Mouse (Mus musculus) left cerebral cortex, postnatal 36 days (tissue): ENCODE data around the gene Stx19. TPM values are rescaled to one million over a fixed set of nuclear protein-coding genes. Genes with fewer than 3 reads are reported as not detected.

Source experiments
- DNase-seq, 2 experiments: peaks; one replicate each; pipeline ENCODE4 v3.0.0; 2021 to 2022; ENCODE audit warnings: low spot score in 2 of 2, mixed read lengths in 1 of 2
- intact Hi-C: fragments of 180-260 bp; cut with DNase I; formaldehyde crosslinking; loops from one replicate; pipeline ENCODE4 v1.15.1; 2025
- microRNA-seq: library from miRNA; unstranded; fragments of <30 nt; microRNA quantifications from one replicate; pipeline ENCODE4 v1.2.0, GENCODE M21; 2022
- total RNA-seq, 2 experiments: library from RNA; stranded (reverse); gene quantifications; 2 replicates each; pipeline ENCODE4 v1.2.3; 2021

Stx19 gene
- total RNA-seq, 2 experiments from 2014 or later = not detected

- DNase-seq = no peak
- intact Hi-C loops = no loop called here
Observed at GRCm38 (mm10) chr16:62845341-62845740, 30.9 kb downstream of the Stx19 start.

- intact Hi-C loops = no loop called here
- DNase-seq = peak; percentile 90 to 91
Observed at GRCm38 (mm10) chr16:62846498-62847312, 32.2 kb downstream of the Stx19 start, which contains the start of gene Arl13b. Gene Arl13b (minus strand): TSS chr16:62847040.

DNA sequence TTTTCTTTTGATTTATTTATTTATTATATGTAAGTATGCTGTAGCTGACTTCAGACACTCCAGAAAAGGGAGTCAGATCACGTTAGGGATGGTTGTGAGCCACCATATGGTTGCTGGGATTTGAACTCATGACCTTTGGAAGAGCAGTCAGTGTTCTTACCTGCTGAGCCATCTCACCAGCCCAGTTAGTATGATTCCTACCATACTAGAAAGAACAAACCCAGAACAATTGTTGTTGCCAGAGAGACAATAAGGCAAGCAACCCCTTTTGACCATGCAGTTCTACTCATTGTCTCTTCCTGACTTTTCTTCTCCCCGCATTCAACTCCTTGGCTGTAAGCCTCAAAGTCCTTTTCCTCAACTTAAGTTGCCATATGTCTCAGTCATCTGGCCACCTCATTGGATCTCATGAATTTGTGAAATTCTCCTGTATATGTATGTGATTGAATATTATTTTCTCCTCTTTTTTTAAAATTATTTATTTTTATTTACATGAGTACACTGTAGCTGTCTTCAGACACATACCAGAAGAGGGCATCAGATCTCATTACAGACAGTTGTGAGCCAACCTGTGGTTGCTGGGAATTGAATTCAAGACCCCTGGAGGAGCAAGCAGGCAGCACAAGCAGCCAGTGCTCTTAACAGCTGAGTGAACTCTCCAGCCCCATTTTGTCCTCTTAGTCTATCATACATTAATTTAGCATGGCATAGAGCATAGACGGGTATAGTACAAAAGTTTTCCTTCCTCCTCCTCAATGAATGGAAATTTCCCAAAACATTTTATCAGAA is 38.2 kb downstream of the Stx19 start:
- intact Hi-C loops = no loop called here

GRCm38 (mm10) chr16:62853611-62854126 is 39.2 kb downstream of the Stx19 start:
- no peak for DNase-seq

More for the DNA sequence above, 38.2 kb downstream of the Stx19 start:
- no peak for DNase-seq

GRCm38 (mm10) chr16:62854191-62855068 is 40.0 kb downstream of the Stx19 start, which contains the start of gene Pros1:
Gene Pros1 (plus strand): TSS chr16:62854307.
- intact Hi-C loops = no loop called here
- peak; percentile 23 to 54 for DNase-seq

More at GRCm38 (mm10) chr16:62853611-62854126, 39.2 kb downstream of the Stx19 start:
- intact Hi-C loops = no loop called here

DNA sequence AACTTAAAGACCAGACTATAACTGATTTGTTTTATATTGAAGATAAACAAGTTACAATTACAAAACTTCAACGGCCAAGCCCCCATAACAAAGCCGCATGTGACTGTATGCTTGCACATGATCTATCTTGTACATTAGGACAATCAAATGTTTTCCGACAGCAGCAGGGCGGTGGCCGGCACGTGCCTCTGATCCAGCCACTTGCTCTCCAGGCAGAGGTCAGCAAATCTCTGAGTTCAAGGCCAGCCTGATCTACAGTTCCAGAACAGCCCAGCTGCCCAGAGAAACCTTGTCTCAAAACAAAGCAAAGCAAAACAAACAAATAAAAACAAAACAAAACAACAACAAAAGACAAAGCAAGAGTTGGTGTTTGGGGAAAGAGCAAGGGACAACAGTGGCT is 40.9 kb downstream of the Stx19 start:
- intact Hi-C loops = no loop called here
- DNase-seq = no peak

DNA sequence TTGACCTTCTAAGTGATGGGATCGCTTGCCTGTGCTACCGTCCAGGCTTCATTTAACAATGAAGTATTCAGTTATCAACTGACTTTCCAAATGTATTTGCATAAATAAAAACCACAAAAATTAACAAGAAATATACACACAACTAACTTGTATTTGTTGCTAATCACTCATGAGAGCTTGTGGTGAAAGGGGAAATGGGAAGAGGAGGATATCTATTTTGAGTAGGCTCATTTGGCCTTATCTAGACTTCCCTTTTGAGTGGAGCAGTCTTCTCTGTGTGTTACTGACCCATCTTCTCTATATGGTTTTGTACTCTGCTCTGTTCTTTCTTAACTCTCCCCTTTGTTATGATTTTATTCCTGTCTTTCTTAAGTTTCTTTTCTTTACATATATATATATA is 41.8 kb downstream of the Stx19 start:
- DNase-seq = no peak
- intact Hi-C loops = no loop called here

GRCm38 (mm10) chr16:62857498-62857897 is 43.0 kb downstream of the Stx19 start:
- intact Hi-C loops = no loop called here

GRCm38 (mm10) chr16:62858018-62858417 is 43.5 kb downstream of the Stx19 start:
- DNase-seq = no peak

More at GRCm38 (mm10) chr16:62857498-62857897, 43.0 kb downstream of the Stx19 start:
- DNase-seq = no peak

DNA sequence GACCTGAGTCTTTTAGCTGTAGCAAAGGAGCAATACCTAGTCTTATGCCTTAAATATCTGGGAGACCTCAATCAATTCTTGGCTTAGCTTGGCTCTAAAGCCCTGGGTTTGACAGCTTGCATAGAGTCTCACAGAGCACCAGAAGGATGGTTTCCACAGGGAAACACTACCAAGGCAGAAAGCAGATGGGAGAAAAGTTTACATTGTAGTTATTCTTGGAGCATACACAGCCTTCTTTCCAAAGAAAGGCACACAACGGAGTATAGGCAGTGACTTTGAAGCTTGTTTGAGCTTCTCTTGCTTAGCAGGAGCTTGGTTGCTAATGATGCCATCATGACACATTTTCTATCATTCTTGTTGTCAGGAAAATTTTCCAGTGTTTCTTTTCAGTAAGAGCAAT is 45.7 kb downstream of the Stx19 start:
- DNase-seq = no peak
- intact Hi-C loops = no loop called here

More at GRCm38 (mm10) chr16:62858018-62858417, 43.5 kb downstream of the Stx19 start:
- intact Hi-C loops = no loop called here

GRCm38 (mm10) chr16:62861455-62861854 is 47.0 kb downstream of the Stx19 start:
- DNase-seq = no peak
- intact Hi-C loops = no loop called here

DNA sequence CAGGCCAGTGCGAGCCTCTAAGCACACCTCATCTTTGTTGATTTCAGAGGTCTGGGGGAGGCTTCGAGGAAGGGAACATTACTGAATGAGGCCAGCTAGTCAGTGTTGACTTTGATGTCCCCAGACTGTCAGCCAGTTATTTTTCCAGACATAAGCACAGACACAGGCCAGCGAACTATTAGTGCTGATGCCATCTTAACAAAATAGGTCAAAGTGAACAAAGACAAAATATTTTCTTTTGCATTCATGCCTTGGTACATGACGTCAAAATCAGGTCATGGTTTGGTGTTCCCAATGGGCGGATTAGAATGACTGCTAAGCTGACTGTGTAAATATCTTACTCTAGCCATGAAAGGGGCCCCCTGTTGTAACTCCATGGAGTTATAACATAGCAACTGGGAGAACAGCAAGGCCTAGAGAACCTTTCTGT is 58.2 kb downstream of the Stx19 start:
- intact Hi-C loops = no loop called here
- no peak for DNase-seq

DNA sequence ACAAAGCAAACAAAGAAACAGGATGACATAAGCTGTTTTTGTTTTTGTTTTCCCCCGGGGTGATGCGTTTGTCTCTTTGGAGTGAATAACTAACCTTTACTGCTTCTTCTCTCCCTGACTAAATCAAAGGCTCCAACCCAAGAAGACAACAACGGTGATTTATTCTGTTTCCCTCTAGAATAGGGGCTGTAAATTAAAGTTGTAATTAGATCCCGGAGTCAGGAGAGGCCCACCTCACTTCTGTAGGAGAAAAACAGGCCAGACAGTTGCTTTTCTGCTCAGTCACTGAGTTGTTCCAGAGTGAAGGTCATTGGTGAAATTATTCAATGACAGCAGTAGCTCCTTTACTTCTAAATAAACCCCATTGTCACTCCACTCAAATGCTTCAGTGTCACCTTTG is 58.7 kb downstream of the Stx19 start:
- intact Hi-C loops = no loop called here
- DNase-seq = no peak

Small RNAs within 50 kb of the gene (microRNA-seq; reads per million reads assigned to microRNA genes)
- not detected for gene Gm25986

Other genes starting within 250 kb of the Stx19 start
- 10 to 100 TPM; 13.9 to 14.1 TPM for gene Nsun3, start 27.9 kb upstream of the Stx19 start, total RNA-seq
- gene Arl13b, start 32.4 kb downstream of the Stx19 start, total RNA-seq = 10 to 100 TPM in 1 of 2 experiments, 1 to 10 TPM in 1; 10.0 to 11.9 TPM
- gene Pros1, start 39.6 kb downstream of the Stx19 start, total RNA-seq = 1 to 10 TPM; 8.3 to 9.6 TPM